Mouse (Mus musculus): ENCODE results near the gene Skap2. TPM values are rescaled to one million over a fixed set of nuclear protein-coding genes. Genes with fewer than 3 reads are reported as not detected.

The Skap2 gene
- polyA plus RNA-seq, 1 experiment: 10.3 TPM

- TF ChIP-seq CTCF (IDR thresholded peaks at IDR 0.05; ENCODE audit: borderline replicate concordance, extremely low read depth, insufficient read depth, insufficient read length) (no peak), POLR2A (IDR thresholded peaks at IDR 0.05; ENCODE audit: borderline replicate concordance, extremely low read depth, insufficient read depth, insufficient read length, poor library complexity, severe bottlenecking) (no peak)
These were observed 125.4 kb downstream of the Skap2 start for GRCm38 (mm10) chr6:51886902-51887431.

GRCm38 (mm10) chr6:51882880-51883274, 129.5 kb downstream of the Skap2 start:
- TF ChIP-seq POLR2A (IDR thresholded peaks at IDR 0.05; ENCODE audit: borderline replicate concordance, extremely low read depth, insufficient read depth, insufficient read length, poor library complexity, severe bottlenecking) (no peak), CTCF (IDR thresholded peaks at IDR 0.05; ENCODE audit: borderline replicate concordance, extremely low read depth, insufficient read depth, insufficient read length) (no peak)
- peak; percentile 89 for DNase-seq (ENCODE audit: low read depth)

More at GRCm38 (mm10) chr6:51886902-51887431, 125.4 kb downstream of the Skap2 start:
- no peak for DNase-seq (ENCODE audit: low read depth)

GRCm38 (mm10) chr6:51882266-51882879, 130.0 kb downstream of the Skap2 start:
- DNase-seq (ENCODE audit: low read depth): peak; percentile 54
- TF ChIP-seq CTCF (IDR thresholded peaks at IDR 0.05; ENCODE audit: borderline replicate concordance, extremely low read depth, insufficient read depth, insufficient read length): no peak
- no peak for TF ChIP-seq POLR2A (IDR thresholded peaks at IDR 0.05; ENCODE audit: borderline replicate concordance, extremely low read depth, insufficient read depth, insufficient read length, poor library complexity, severe bottlenecking)

- no peak for TF ChIP-seq CTCF (IDR thresholded peaks at IDR 0.05; ENCODE audit: borderline replicate concordance, extremely low read depth, insufficient read depth, insufficient read length)
- TF ChIP-seq POLR2A (IDR thresholded peaks at IDR 0.05; ENCODE audit: borderline replicate concordance, extremely low read depth, insufficient read depth, insufficient read length, poor library complexity, severe bottlenecking): no peak
- DNase-seq (ENCODE audit: low read depth): no peak
These were observed 131.0 kb downstream of the Skap2 start for GRCm38 (mm10) chr6:51881181-51881968.

- TF ChIP-seq CTCF (IDR thresholded peaks at IDR 0.05; ENCODE audit: borderline replicate concordance, extremely low read depth, insufficient read depth, insufficient read length): no peak
- TF ChIP-seq POLR2A (IDR thresholded peaks at IDR 0.05; ENCODE audit: borderline replicate concordance, extremely low read depth, insufficient read depth, insufficient read length, poor library complexity, severe bottlenecking): no peak
- no peak for DNase-seq (ENCODE audit: low read depth)
These were observed 131.6 kb downstream of the Skap2 start for GRCm38 (mm10) chr6:51880778-51881177.

GRCm38 (mm10) chr6:51878551-51878950, 133.8 kb downstream of the Skap2 start:
- TF ChIP-seq POLR2A (IDR thresholded peaks at IDR 0.05; ENCODE audit: borderline replicate concordance, extremely low read depth, insufficient read depth, insufficient read length, poor library complexity, severe bottlenecking) (no peak), CTCF (IDR thresholded peaks at IDR 0.05; ENCODE audit: borderline replicate concordance, extremely low read depth, insufficient read depth, insufficient read length) (no peak)
- no peak for DNase-seq (ENCODE audit: low read depth)

- TF ChIP-seq CTCF (IDR thresholded peaks at IDR 0.05; ENCODE audit: borderline replicate concordance, extremely low read depth, insufficient read depth, insufficient read length) (no peak), POLR2A (IDR thresholded peaks at IDR 0.05; ENCODE audit: borderline replicate concordance, extremely low read depth, insufficient read depth, insufficient read length, poor library complexity, severe bottlenecking) (no peak)
- no peak for DNase-seq (ENCODE audit: low read depth)
These were observed 135.4 kb downstream of the Skap2 start for GRCm38 (mm10) chr6:51876841-51877553.

GRCm38 (mm10) chr6:51875884-51876626, 136.3 kb downstream of the Skap2 start:
- peak; percentile 52 for DNase-seq (ENCODE audit: low read depth)

GRCm38 (mm10) chr6:51874035-51874434, 138.3 kb downstream of the Skap2 start:
- TF ChIP-seq POLR2A (IDR thresholded peaks at IDR 0.05; ENCODE audit: borderline replicate concordance, extremely low read depth, insufficient read depth, insufficient read length, poor library complexity, severe bottlenecking): no peak
- TF ChIP-seq CTCF (IDR thresholded peaks at IDR 0.05; ENCODE audit: borderline replicate concordance, extremely low read depth, insufficient read depth, insufficient read length): no peak
- DNase-seq (ENCODE audit: low read depth): no peak

More at GRCm38 (mm10) chr6:51875884-51876626, 136.3 kb downstream of the Skap2 start:
- TF ChIP-seq POLR2A (IDR thresholded peaks at IDR 0.05; ENCODE audit: borderline replicate concordance, extremely low read depth, insufficient read depth, insufficient read length, poor library complexity, severe bottlenecking) (no peak), CTCF (IDR thresholded peaks at IDR 0.05; ENCODE audit: borderline replicate concordance, extremely low read depth, insufficient read depth, insufficient read length) (peak; percentile 42; the same call in 1 of the 2 replicates)

- DNase-seq (ENCODE audit: low read depth): peak; percentile 54
- TF ChIP-seq CTCF (IDR thresholded peaks at IDR 0.05; ENCODE audit: borderline replicate concordance, extremely low read depth, insufficient read depth, insufficient read length): 0 out of 2 replicates have a peak, but pooled peaks have one; percentile 7
- TF ChIP-seq POLR2A (IDR thresholded peaks at IDR 0.05; ENCODE audit: borderline replicate concordance, extremely low read depth, insufficient read depth, insufficient read length, poor library complexity, severe bottlenecking): no peak
These were observed 141.2 kb downstream of the Skap2 start for GRCm38 (mm10) chr6:51871135-51871534.

Measured in brain, embryonic 14.5 days (tissue).